Mouse (Mus musculus) embryonic facial prominence, embryonic 11.5 days (tissue): ENCODE measurements around the gene Gm20821. TPM values are rescaled to one million over a fixed set of nuclear protein-coding genes. Genes with fewer than 3 reads are reported as not detected.
"Not testable (repeated sequence)": the region's sequence is repeated elsewhere in the genome, so short reads cannot be mapped to it uniquely, and the experiment has no call there.

Experiments used
- ATAC-seq: fragments of 200-750 bp; cut with Nextera tagmentation; replicated peaks from 2 replicates; pipeline ENCODE4 v1.8.0; 2017; ENCODE audit warnings: low read depth; ENCODE audit not compliant: insufficient number of reproducible peaks, low FRiP score, low TSS enrichment
- DNase-seq: peaks from one replicate; pipeline ENCODE4 v3.0.0-alpha.2; 2015; ENCODE audit warnings: low spot score
- H3K27ac ChIP-seq: fragments of 300-500 bp; sonication (generic); replicated peaks from 2 replicates; pipeline ENCODE4 v1.5.1; 2014; ENCODE audit warnings: mild to moderate bottlenecking, low read depth, low read length, control low read depth
- H3K27me3 ChIP-seq: fragments of 300-500 bp; sonication (generic); 2 replicates; pipeline ENCODE4 v1.6.1; 2014; ENCODE audit warnings: mild to moderate bottlenecking, low read length, moderate library complexity, mixed read lengths; ENCODE audit not compliant: control insufficient read depth, insufficient read depth
- H3K36me3 ChIP-seq: fragments of 300-500 bp; sonication (generic); replicated peaks from 2 replicates; pipeline ENCODE4 v1.6.1; 2014; ENCODE audit warnings: low read depth, mild to moderate bottlenecking, low read length, moderate library complexity, mixed read lengths; ENCODE audit not compliant: control insufficient read depth, insufficient read depth
- H3K4me1 ChIP-seq: fragments of 300-500 bp; sonication (generic); 2 replicates; pipeline ENCODE4 v1.6.1; 2014; ENCODE audit warnings: low read length, mixed read lengths; ENCODE audit not compliant: control insufficient read depth, insufficient read depth
- H3K4me2 ChIP-seq: fragments of 300-500 bp; sonication (generic); 2 replicates; pipeline ENCODE4 v1.6.1; 2014; ENCODE audit warnings: low read depth, mild to moderate bottlenecking, control low read depth, low read length, moderate library complexity
- H3K4me3 ChIP-seq: fragments of 300-500 bp; sonication (generic); 2 replicates; pipeline ENCODE4 v1.5.1; 2014; ENCODE audit warnings: low read depth, low read length, control low read depth
- H3K9ac ChIP-seq: fragments of 300-500 bp; sonication (generic); replicated peaks from 2 replicates; pipeline ENCODE4 v1.6.1; 2014; ENCODE audit warnings: mild to moderate bottlenecking, control low read depth, low read length
- H3K9me3 ChIP-seq: fragments of 300-500 bp; sonication (generic); replicated peaks from 2 replicates; pipeline ENCODE4 v1.6.1; 2016; ENCODE audit warnings: mild to moderate bottlenecking, low read length, inconsistent platforms, mixed read lengths; ENCODE audit not compliant: control insufficient read depth
- WGBS: fragments of 180-500 bp; shearing (Covaris S2); extraction: QIAGEN DNeasy Blood & Tissue Kit; methylation state at CpG from one replicate; pipeline ENCODE4 v1.1.7; 2014; 5-methylcytosine and 5-hydroxymethylcytosine counted together
- polyA plus RNA-seq: library from polyadenylated mRNA; unstranded; fragments of >200 nt; fragmentation: Nextera tagmentation; extraction: Ambion mirVana; gene quantifications from 2 replicates; pipeline ENCODE4 v1.2.1, GENCODE M21; 2014

Gm20821 gene
- not detected in 2 replicates for polyA plus RNA-seq

DNA sequence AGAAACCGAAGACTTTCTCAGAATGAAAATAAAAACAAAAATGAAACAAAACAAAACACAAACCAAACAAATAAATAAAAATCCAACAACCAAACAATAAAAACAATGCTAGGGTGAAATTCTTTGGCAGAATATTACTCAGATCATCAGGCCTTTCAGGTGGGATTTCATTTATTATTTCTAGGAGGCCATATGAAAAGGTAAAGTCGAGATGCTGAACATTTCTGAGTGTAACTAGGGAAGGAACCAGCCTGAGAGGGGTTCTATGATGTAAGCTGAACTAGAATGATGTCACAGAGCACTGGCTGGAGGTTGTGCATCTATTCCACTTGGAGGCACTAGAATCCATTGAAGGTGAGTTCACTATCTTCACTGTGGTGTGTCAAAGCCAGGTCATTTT, at the start of gene Gm20821:
Gene Gm20821, plus strand, starts transcription at position 301 of the 400 bp plus-strand sequence.
- H3K4me1 ChIP-seq, H3K9me3 ChIP-seq, H3K4me3 ChIP-seq, DNase-seq, H3K9ac ChIP-seq, ATAC-seq, H3K4me2 ChIP-seq, H3K27me3 ChIP-seq, H3K36me3 ChIP-seq, H3K27ac ChIP-seq: not testable (repeated sequence)
- 26% methylated on average over 2 of the region's 2 CpGs for WGBS
